Mouse (Mus musculus) brown adipose tissue, adult 24 weeks (tissue): ENCODE results near the gene Gabra5. TPM values are rescaled to one million over a fixed set of nuclear protein-coding genes. Genes with fewer than 3 reads are reported as not detected.

Experiments
- H3K27ac ChIP-seq: fragments of 200-500 bp; replicated peaks from 2 replicates; pipeline ENCODE4 v1.5.1; 2012; ENCODE audit warnings: low read depth, mild to moderate bottlenecking, low read length
- H3K4me1 ChIP-seq: fragments of 200-500 bp; 2 replicates; pipeline ENCODE4 v1.6.1; 2012; ENCODE audit warnings: low read length, mixed read lengths; ENCODE audit not compliant: control insufficient read depth, insufficient read depth, insufficient read length
- H3K4me3 ChIP-seq: fragments of 200-500 bp; 2 replicates; pipeline ENCODE4 v1.5.1; 2012; ENCODE audit warnings: low read depth, mild to moderate bottlenecking, low read length, moderate library complexity; ENCODE audit not compliant: insufficient read depth
- polyA plus RNA-seq: library from polyadenylated mRNA; stranded (reverse); fragments of >200 nt; gene quantifications from 2 replicates; pipeline ENCODE4 v1.2.4, GENCODE M21; 2012; ENCODE audit not compliant: missing spikeins, insufficient read depth, insufficient read length

Gene Gabra5
- polyA plus RNA-seq, 1 experiment: not detected

GRCm38 (mm10) chr7:57421044-57421443 lies 88.8 kb downstream of the Gabra5 start:
- H3K27ac ChIP-seq: no peak overlapping the region
- no peaks in the 10 kb centered on the region for H3K4me1 ChIP-seq
- no peak overlapping the region for H3K4me3 ChIP-seq

- H3K4me1 ChIP-seq: no peaks in the 10 kb centered on the region
- H3K4me3 ChIP-seq: no peak within 1 kb of the TSS
- H3K27ac ChIP-seq: no peak within 1 kb of the TSS
Observed at GRCm38 (mm10) chr7:57419392-57419791, 90.5 kb downstream of the Gabra5 start, which contains the start of gene Gabrb3. Gabrb3 (plus strand) TSS chr7:57419692.

GRCm38 (mm10) chr7:57412896-57413295 lies 97.0 kb downstream of the Gabra5 start:
- H3K27ac ChIP-seq: no peak overlapping the region
- H3K4me1 ChIP-seq: no peaks in the 10 kb centered on the region
- no peak overlapping the region for H3K4me3 ChIP-seq

- H3K27ac ChIP-seq: no peak overlapping the region
- no peaks in the 10 kb centered on the region for H3K4me1 ChIP-seq
- no peak overlapping the region for H3K4me3 ChIP-seq
Observed at GRCm38 (mm10) chr7:57411163-57411562, 98.7 kb downstream of the Gabra5 start.

- Histone ChIP-seq H3K4me1 (no peaks in the 10 kb centered on the region), H3K27ac (no peak overlapping the region), H3K4me3 (no peak overlapping the region)
Observed at GRCm38 (mm10) chr7:57393551-57393950, 116.3 kb downstream of the Gabra5 start.

GRCm38 (mm10) chr7:57390046-57390445 lies 119.8 kb downstream of the Gabra5 start:
- Histone ChIP-seq H3K27ac (no peak overlapping the region), H3K4me3 (no peak overlapping the region)

GRCm38 (mm10) chr7:57387341-57387654 lies 122.6 kb downstream of the Gabra5 start:
- no peak overlapping the region for H3K27ac ChIP-seq
- no peak overlapping the region for H3K4me3 ChIP-seq
- no peaks in the 10 kb centered on the region for H3K4me1 ChIP-seq

More at GRCm38 (mm10) chr7:57390046-57390445, 119.8 kb downstream of the Gabra5 start:
- no peaks in the 10 kb centered on the region for H3K4me1 ChIP-seq

GRCm38 (mm10) chr7:57386517-57387340 lies 123.1 kb downstream of the Gabra5 start, which contains the start of gene Gabrg3:
Gabrg3 (minus strand) TSS chr7:57387188.
- Histone ChIP-seq H3K27ac (no peak within 1 kb of the TSS), H3K4me3 (0 out of 2 replicates have a peak within 1 kb of the TSS, but pooled peaks have one; percentile 18), H3K4me1 (no peaks in the 10 kb centered on the region)

- Histone ChIP-seq H3K27ac (no peak overlapping the region), H3K4me3 (no peak overlapping the region), H3K4me1 (no peaks in the 10 kb centered on the region)
Observed at GRCm38 (mm10) chr7:57384112-57384511, 125.7 kb downstream of the Gabra5 start.

GRCm38 (mm10) chr7:57366013-57366390 lies 143.9 kb downstream of the Gabra5 start:
- H3K27ac ChIP-seq: no peak overlapping the region
- H3K4me1 ChIP-seq: no peaks in the 10 kb centered on the region
- H3K4me3 ChIP-seq: no peak overlapping the region

- Histone ChIP-seq H3K27ac (no peak overlapping the region), H3K4me3 (no peak overlapping the region), H3K4me1 (no peaks in the 10 kb centered on the region)
Observed at GRCm38 (mm10) chr7:57365134-57366012, 144.5 kb downstream of the Gabra5 start.

GRCm38 (mm10) chr7:57363812-57364211 lies 146.0 kb downstream of the Gabra5 start:
- H3K4me1 ChIP-seq: no peaks in the 10 kb centered on the region
- no peak overlapping the region for H3K4me3 ChIP-seq
- H3K27ac ChIP-seq: no peak overlapping the region

GRCm38 (mm10) chr7:57357871-57358540 lies 151.9 kb downstream of the Gabra5 start:
- no peaks in the 10 kb centered on the region for H3K4me1 ChIP-seq

More at GRCm38 (mm10) chr7:57357871-57358540, 151.9 kb downstream of the Gabra5 start:
- Histone ChIP-seq H3K4me3 (no peak overlapping the region), H3K27ac (no peak overlapping the region)
